Mouse (Mus musculus) C2C12 (cell line): ENCODE measurements around the gene Mmp20.

Experiments used
- CTCF ChIP-seq: IDR thresholded peaks from one replicate; pipeline ENCODE4 v1.5.1; 2011; ENCODE audit not compliant: control insufficient read depth, insufficient read depth, insufficient read length
- MAX ChIP-seq: IDR thresholded peaks from one replicate; pipeline ENCODE4 v1.6.1; 2011; ENCODE audit warnings: mild to moderate bottlenecking, control low read depth

DNA sequence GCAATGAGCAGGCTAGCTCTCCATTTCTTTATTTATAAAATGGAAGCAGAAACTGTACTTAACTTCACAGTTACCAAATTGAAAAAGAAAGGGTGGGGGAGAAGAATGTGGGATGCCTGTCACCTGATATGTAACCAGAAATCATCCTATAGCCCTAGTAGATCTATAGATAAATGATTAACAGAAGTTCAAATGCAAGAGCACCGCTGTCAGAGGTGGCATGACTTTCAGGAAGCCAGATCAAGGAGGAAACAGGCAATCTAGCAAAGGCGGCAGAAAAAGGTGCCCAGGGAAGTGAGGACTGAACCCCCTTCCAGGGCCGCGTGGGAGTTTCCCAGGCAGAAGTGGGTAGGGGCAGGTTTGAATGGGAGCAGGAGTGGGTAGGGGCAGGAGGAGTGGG is 29.9 kb downstream of the Mmp20 start:
- no peak for TF ChIP-seq CTCF
- TF ChIP-seq MAX: no peak
